Mouse (Mus musculus) central nervous system, embryonic 18 days (tissue): ENCODE measurements around the gene Btg4. TPM values are rescaled to one million over a fixed set of nuclear protein-coding genes. Genes with fewer than 3 reads are reported as not detected.

Source experiments
- polyA plus RNA-seq: library from polyadenylated mRNA; depleted of rRNA; stranded (reverse); fragments of >200 nt; gene quantifications from 2 replicates; pipeline ENCODE4 v1.2.3, GENCODE M21; 2012; rRNA removed

The Btg4 gene
- not detected in 2 replicates for polyA plus RNA-seq

DNA sequence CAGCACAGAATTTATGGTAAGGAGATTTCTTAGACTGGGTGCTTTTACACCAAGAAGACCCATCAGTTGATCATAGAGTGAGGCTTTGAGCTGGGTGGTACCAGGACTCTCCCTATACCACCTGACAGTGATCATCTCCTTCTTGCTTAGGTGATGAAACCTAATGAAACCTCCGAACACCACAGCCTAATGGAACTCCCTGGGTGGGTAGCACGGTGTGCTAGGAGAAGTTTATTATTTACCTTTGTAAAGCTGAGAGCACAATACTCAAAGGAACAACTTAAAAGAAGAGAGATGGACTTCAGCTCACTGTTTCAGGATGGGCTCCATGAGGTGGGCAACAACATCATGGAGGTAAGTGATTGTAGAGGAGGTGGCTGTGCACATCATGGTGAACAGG lies at the start of gene Btg4:
Btg4 (plus strand) TSS at position 301 of the 400 bp plus-strand sequence.

GRCm38 (mm10) chr9:51076979-51077315 lies 16.2 kb downstream of the Btg4 start, which contains the start of gene Layn:
TSS of gene Layn (minus strand) at chr9:51077094.

DNA sequence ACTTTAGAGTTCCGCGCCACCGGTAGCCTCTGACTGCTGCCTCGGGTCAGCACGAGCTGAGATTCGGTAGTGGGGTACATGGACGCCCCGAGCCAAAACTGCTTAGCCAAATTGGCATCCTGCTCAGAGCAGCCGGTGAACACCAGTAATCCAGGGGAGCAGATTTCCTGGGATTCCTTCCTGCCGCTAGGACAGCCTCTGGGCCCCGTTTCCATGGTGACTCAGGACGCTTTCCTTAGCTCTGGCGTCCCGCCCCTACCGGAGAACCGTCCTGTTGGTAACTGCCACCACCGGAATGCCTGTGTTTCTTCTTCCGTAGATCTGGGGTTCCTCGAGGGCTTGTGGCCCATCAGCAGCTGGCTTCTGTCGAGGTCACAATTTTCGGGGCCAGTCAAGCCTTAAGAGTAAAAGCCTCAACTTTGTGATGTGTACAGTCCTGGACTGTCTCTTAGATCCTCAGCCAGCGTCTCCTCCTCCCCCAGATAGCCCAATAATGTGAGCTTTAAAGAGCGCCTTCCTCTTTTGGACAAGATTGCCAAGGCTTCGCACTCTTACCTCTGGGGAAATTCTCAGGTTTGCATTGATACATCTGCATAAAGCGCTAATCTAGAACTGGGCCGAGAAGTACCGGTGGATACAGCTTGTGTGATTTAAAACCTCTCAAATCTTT lies 41.2 kb downstream of the Btg4 start, which contains the start of gene 4833427G06Rik:
4833427G06Rik (minus strand) TSS at position 323 of the 670 bp plus-strand sequence.

DNA sequence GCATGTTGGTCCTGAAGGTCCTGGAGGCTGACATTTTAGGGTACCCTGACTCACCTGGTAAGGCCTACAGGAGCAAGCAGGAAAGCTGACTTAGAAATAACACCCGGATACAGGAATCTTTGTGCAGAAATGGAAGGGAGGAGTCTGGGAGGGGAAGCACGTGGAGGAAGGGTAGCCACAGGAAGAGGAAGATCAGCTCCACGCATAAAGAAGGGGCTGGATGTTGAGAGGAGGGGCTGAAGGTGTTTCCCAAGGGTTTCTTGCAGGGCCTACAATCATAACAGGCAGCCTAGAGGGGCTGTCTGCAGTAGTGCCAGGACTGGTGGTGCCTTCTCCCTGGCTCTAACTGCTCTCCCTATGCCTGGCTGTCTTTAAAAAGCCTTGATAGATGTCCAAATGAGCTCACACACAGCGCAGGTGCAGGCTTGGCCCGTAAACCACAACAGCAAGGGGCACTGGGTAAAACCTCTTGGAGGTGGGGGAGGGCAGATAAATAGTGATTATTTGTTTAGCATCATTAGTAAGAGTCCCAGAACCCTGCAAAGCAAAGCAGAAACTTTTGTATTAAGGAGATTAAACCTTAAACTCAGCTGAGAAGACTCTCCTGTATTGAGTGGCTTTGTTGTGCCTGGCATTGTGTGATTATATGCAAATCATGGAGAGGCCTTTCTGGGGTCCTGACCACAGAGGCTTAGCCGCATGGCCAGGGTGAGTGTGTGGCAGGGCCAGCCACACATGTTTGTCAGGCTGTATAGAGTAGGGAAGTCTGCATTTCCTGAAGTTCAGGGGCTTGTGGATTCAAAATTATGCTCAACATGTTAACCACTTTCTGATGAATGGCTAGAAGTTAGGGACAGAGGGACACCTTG lies 104.8 kb downstream of the Btg4 start, which contains the start of gene Gm32742:
Gm32742 (minus strand) TSS at position 206 of the 869 bp plus-strand sequence.

Other genes starting within 250 kb of the Btg4 start
- 29.6 and 31.7 TPM in 2 replicates for gene Ppp2r1b, start 215.6 kb upstream of the Btg4 start, polyA plus RNA-seq
- gene Sik2, start 51.8 kb upstream of the Btg4 start, polyA plus RNA-seq = 23.2 and 25.0 TPM in 2 replicates
- gene Layn, start 16.2 kb downstream of the Btg4 start, polyA plus RNA-seq = 1.4 TPM in 2 replicates
- 0.75 and 1.6 TPM in 2 replicates for gene 4833427G06Rik, start 41.2 kb downstream of the Btg4 start, polyA plus RNA-seq
- 0.01 and 0.03 TPM in 2 replicates for gene Gm32742, start 104.6 kb downstream of the Btg4 start, polyA plus RNA-seq
- 0.12 and 0.21 TPM in 2 replicates for gene Pou2af1, start 152.8 kb downstream of the Btg4 start, polyA plus RNA-seq
- 0.94 and 1.0 TPM in 2 replicates for gene Colca2, start 217.7 kb downstream of the Btg4 start, polyA plus RNA-seq